Mouse (Mus musculus): ENCODE data around the gene Rhd. TPM values are rescaled to one million over a fixed set of nuclear protein-coding genes. Genes with fewer than 3 reads are reported as not detected.

The Rhd gene
- total and polyA plus RNA-seq, 2 experiments from 2014 or later, result 0.19 to 0.70 TPM

DNA sequence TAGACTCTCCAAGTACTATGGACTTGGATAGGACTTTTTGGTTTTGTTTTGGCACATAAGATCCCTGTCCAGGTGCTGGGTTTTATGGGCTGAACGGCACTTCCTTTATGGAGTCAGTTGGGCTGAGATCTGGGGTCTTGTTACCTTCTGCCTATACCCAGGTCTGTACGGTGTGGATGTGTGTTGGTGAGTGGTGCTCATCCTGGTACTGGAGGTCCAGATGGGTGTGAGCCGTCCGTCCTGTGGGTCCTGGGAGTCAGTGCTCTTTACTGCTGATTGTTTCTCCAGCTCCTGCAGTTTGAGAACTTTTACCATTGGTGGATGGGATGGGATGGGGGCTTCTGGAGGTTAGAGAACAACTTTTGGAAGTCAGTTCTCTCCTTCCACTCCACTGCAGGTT is 57.4 kb downstream of the Rhd start:
- no peak overlapping the region for H3K4me3 ChIP-seq (ENCODE audit: low read depth, low read length)
- H3K27ac ChIP-seq (ENCODE audit: low read depth, low read length), result no peak overlapping the region
- no peaks in the 10 kb centered on the region for H3K9me3 ChIP-seq (ENCODE audit: low read length)
- WGBS, result over 99% methylated on average over 4 of the region's 4 CpGs
- no peak for ATAC-seq
- no peak overlapping the region for H3K4me2 ChIP-seq (ENCODE audit: low read depth)
- no peak for DNase-seq
- H3K36me3 ChIP-seq (ENCODE audit: insufficient read depth), result peaks cover 15% of the 10 kb centered on the region
- peaks cover 16% of the 10 kb centered on the region for H3K4me1 ChIP-seq (ENCODE audit: insufficient read depth)
- no peaks in the 10 kb centered on the region for H3K27me3 ChIP-seq (ENCODE audit: insufficient read depth, low read length)
- no peak overlapping the region for H3K9ac ChIP-seq
- no peak for TF ChIP-seq CTCF (IDR thresholded peaks at IDR 0.05; ENCODE audit: low read depth)

DNA sequence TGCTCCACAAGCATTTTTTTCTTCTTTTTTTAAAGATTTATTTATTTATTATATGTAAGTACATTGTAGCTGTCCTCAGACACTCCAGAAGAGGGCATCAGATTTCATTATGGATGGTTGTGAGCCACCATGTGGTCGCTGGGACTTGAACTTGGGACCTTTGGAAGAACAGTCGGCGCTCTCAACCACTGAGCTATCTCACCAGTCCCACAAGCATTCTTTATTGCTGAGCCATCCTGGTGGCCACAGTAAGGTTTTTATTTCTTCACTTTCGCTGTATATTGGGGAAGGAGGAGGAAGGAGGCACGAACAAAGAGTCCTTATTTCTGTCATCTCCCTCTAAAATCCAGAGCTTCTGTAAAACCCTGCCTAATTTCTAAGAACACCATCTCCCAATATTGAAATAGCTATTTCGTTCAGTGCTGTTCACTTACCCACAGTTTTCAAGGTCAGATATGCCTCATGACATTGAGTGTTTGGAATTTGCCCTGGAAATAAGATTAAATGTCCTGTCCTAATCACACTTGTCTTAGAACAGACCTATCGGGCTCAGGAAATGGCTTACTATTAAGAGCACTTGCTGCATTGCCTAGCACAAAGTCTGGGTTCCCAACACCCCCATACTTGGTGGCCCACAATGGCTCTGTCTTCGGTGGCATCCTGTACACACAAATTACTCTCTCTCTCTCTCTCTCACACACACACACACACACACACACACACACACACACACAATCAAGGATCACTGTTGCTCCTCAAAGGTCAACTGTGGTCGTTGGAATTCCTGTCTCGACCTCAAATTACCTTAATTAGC is 58.0 kb downstream of the Rhd start:
- H3K36me3 ChIP-seq (ENCODE audit: insufficient read depth), result peaks cover 19% of the 10 kb centered on the region
- peak overlapping the region; percentile 62 for H3K9ac ChIP-seq
- H3K27ac ChIP-seq (ENCODE audit: low read depth, low read length), result peak overlapping the region; percentile 96
- no peaks in the 10 kb centered on the region for H3K27me3 ChIP-seq (ENCODE audit: insufficient read depth, low read length)
- WGBS, result 55% methylated on average over 10 of the region's 10 CpGs
- no peak for DNase-seq
- no peak for TF ChIP-seq CTCF (IDR thresholded peaks at IDR 0.05; ENCODE audit: low read depth)
- peak overlapping the region; percentile 97 for H3K4me3 ChIP-seq (ENCODE audit: low read depth, low read length)
- no peaks in the 10 kb centered on the region for H3K9me3 ChIP-seq (ENCODE audit: low read length)
- peak overlapping the region; percentile 61 for H3K4me2 ChIP-seq (ENCODE audit: low read depth)
- no peak for ATAC-seq
- H3K4me1 ChIP-seq (ENCODE audit: insufficient read depth), result peaks cover 16% of the 10 kb centered on the region

DNA sequence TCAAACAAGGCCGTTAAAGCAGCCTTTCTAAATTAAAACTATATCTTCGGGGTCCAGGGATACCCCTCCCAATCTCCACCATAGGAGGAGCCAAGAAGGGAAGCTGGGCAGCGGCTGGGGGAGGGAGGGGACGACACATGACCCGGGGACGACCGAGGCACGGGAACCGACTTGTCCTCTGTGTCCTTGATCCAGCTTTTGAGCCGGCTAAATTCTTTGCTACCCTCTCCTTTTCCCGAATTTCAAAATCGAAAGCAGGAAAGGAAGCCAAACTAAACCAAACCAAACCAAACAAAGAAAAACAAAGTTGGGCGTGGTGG is 58.5 kb downstream of the Rhd start:
- TF ChIP-seq CTCF (IDR thresholded peaks at IDR 0.05; ENCODE audit: low read depth), result no peak
- DNase-seq (no peak), ATAC-seq (peak; percentile 43)
- Histone ChIP-seq H3K4me3 (ENCODE audit: low read depth, low read length) (peak overlapping the region; percentile 97), H3K9ac (peak overlapping the region; percentile 62), H3K4me2 (ENCODE audit: low read depth) (peak overlapping the region; percentile 61), H3K36me3 (ENCODE audit: insufficient read depth) (peaks cover 25% of the 10 kb centered on the region), H3K9me3 (ENCODE audit: low read length) (no peaks in the 10 kb centered on the region), H3K27me3 (ENCODE audit: insufficient read depth, low read length) (no peaks in the 10 kb centered on the region), H3K4me1 (ENCODE audit: insufficient read depth) (peaks cover 16% of the 10 kb centered on the region), H3K27ac (ENCODE audit: low read depth, low read length) (peak overlapping the region; percentile 96)
- 0% methylated on average over 13 of the region's 13 CpGs for WGBS

DNA sequence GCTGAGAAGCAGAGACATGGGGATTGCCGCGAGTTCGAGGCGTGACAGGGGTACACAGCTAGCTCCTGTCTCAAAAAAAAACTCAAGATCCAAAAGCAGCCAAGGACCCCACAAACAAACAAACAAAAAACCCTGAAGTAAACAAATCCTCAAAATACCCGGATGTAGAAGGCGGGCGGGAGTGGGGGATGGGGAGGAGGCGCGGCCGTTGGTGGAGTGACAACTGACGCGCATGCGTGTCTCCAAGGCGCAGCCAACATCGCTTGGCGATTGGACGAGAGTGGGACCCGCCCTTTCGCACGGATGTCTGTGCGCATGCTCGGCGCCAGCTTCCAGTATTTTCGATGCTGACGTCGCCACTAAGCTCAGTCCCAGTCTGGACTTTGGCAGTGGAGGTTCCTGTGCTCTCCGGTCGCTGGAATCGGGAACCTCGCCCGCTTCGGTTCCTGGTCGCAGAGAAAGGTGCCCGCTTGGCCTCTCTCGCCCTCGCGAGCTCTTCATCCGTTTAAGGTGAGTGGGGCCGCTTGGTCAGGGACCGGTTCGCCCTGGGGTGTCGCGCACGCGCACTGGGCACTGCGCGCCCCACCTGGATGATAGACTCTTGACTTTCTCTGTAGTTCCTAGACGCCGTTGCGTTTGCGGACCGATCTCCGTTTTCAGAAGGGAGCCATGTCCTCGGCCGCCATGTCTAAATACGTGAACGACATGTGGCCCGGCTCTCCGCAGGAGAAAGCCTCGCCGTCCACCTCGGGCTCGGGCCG is 59.1 kb downstream of the Rhd start, which contains the start of gene Rsrp1:
Rsrp1 (plus strand) TSS at position 335 of the 761 bp plus-strand sequence.
- H3K27ac ChIP-seq (ENCODE audit: low read depth, low read length), result peak within 1 kb of the TSS; percentile 96
- DNase-seq, result peak; percentile 100
- TF ChIP-seq CTCF (IDR thresholded peaks at IDR 0.05; ENCODE audit: low read depth), result no peak
- peak; percentile 97 for ATAC-seq
- peaks cover 30% of the 10 kb centered on the region for H3K36me3 ChIP-seq (ENCODE audit: insufficient read depth)
- H3K9ac ChIP-seq, result peak within 1 kb of the TSS; percentile 95
- H3K4me1 ChIP-seq (ENCODE audit: insufficient read depth), result peaks cover 16% of the 10 kb centered on the region
- no peaks in the 10 kb centered on the region for H3K27me3 ChIP-seq (ENCODE audit: insufficient read depth, low read length)
- H3K4me3 ChIP-seq (ENCODE audit: low read depth, low read length), result peak within 1 kb of the TSS; percentile 97
- WGBS, result under 1% methylated on average over 64 of the region's 64 CpGs
- peak within 1 kb of the TSS; percentile 76 for H3K4me2 ChIP-seq (ENCODE audit: low read depth)
- H3K9me3 ChIP-seq (ENCODE audit: low read length), result no peaks in the 10 kb centered on the region

DNA sequence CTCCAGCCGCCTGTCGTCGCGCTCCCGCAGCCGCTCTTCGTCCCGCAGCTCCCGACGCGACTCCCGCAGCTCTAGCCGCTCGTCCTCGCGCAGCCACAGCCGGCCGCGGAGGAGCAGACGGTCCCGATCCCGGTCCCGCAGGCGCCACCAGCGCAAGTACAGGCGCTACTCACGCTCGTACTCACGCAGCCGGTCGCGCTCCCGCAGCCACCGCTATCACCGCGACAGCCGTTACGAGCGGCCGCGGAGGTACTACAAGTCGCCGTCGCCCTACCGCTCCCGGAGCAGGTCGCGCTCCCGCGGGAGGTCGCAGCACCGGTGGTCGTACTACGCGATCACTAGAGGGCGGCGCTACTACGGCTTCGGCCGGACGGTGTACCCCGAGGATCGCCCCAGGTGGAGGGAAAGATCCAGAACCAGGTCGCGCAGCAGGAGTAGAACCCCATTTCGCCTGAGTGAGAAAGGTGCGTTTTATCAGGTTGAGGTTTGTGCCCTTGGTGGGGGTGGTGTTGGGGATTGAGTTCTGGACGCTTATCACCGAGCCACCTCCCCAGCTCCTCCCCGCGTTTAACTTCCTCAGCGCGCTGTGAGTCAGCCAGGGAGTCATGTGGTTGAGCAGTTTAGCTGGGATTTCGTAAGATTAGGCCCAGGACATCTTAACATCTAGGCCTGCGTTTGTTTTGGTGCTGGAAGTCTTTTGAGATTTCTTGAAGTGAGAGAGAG is 59.8 kb downstream of the Rhd start:
- Histone ChIP-seq H3K4me3 (ENCODE audit: low read depth, low read length) (peak overlapping the region; percentile 97), H3K27ac (ENCODE audit: low read depth, low read length) (peak overlapping the region; percentile 96), H3K36me3 (ENCODE audit: insufficient read depth) (peaks cover 30% of the 10 kb centered on the region), H3K9me3 (ENCODE audit: low read length) (no peaks in the 10 kb centered on the region), H3K9ac (peak overlapping the region; percentile 95), H3K27me3 (ENCODE audit: insufficient read depth, low read length) (no peaks in the 10 kb centered on the region), H3K4me2 (ENCODE audit: low read depth) (peak overlapping the region; percentile 76), H3K4me1 (ENCODE audit: insufficient read depth) (peaks cover 16% of the 10 kb centered on the region)
- DNase-seq (peak; percentile 57), ATAC-seq (peak; percentile 47)
- peak; percentile 33; the same call in 1 of the 2 replicates for TF ChIP-seq CTCF (IDR thresholded peaks at IDR 0.05; ENCODE audit: low read depth)
- WGBS, result 2% methylated on average over 73 of the region's 75 CpGs

GRCm38 (mm10) chr4:134925206-134925605 is 60.9 kb downstream of the Rhd start:
- Histone ChIP-seq H3K27ac (ENCODE audit: low read depth, low read length) (no peak overlapping the region), H3K4me3 (ENCODE audit: low read depth, low read length) (peak overlapping the region; percentile 97), H3K27me3 (ENCODE audit: insufficient read depth, low read length) (no peaks in the 10 kb centered on the region), H3K4me2 (ENCODE audit: low read depth) (peak overlapping the region; percentile 76), H3K9ac (no peak overlapping the region), H3K4me1 (ENCODE audit: insufficient read depth) (peaks cover 16% of the 10 kb centered on the region), H3K9me3 (ENCODE audit: low read length) (no peaks in the 10 kb centered on the region), H3K36me3 (ENCODE audit: insufficient read depth) (peaks cover 30% of the 10 kb centered on the region)
- ATAC-seq (no peak), DNase-seq (no peak)
- WGBS, result 65% methylated on average over 8 of the region's 8 CpGs
- no peak for TF ChIP-seq CTCF (IDR thresholded peaks at IDR 0.05; ENCODE audit: low read depth)
